Comparison of ENCODE assay signal across 8 mouse cellular contexts in genomic region chr2:30967352-30968327, GRCm38 (mm10). TPM values are rescaled to one million over a fixed set of nuclear protein-coding genes. Genes with fewer than 3 reads are reported as not detected.
DNase-seq lines count a peak whose midpoint lies in the region; ATAC-seq and TF ChIP-seq lines count a peak whose summit lies in the region.

TSS of gene Tor1a (minus strand) at chr2:30967933.

- no peaks in the 10 kb centered on the region for H3K27me3 ChIP-seq in embryonic facial prominence, embryonic 15.5 days
- H3K27me3 ChIP-seq in kidney, embryonic 14.5 days (ENCODE audit: control insufficient read depth, insufficient read depth, low read length): no peaks in the 10 kb centered on the region
- H3K27me3 ChIP-seq in limb, embryonic 15.5 days: no peaks in the 10 kb centered on the region

- H3K4me3 ChIP-seq in bone marrow, adult 2 months (replicated peaks; ENCODE audit: control insufficient read depth, low read depth, low read length): peak within 1 kb of the TSS; percentile 91
- H3K4me3 ChIP-seq in embryonic facial prominence, embryonic 15.5 days (replicated peaks): peak within 1 kb of the TSS; percentile 96
- peak within 1 kb of the TSS; percentile 96 for H3K4me3 ChIP-seq in kidney, embryonic 14.5 days (ENCODE audit: low read length)
- H3K4me3 ChIP-seq in limb, embryonic 15.5 days: peak within 1 kb of the TSS; percentile 93

- no peak for TF ChIP-seq CTCF in bone marrow, adult 2 months (IDR thresholded peaks at IDR 0.05; ENCODE audit: control insufficient read depth, insufficient read depth, low read length)

- peak within 1 kb of the TSS; percentile 91 for H3K27ac ChIP-seq in bone marrow, adult 2 months (ENCODE audit: control insufficient read depth, insufficient read depth, low read depth, low read length, poor library complexity)
- H3K27ac ChIP-seq in embryonic facial prominence, embryonic 15.5 days (replicated peaks): peak within 1 kb of the TSS; percentile 72
- H3K27ac ChIP-seq in kidney, embryonic 14.5 days (ENCODE audit: low read depth, low read length): peak within 1 kb of the TSS; percentile 34
- peak within 1 kb of the TSS; percentile 74 for H3K27ac ChIP-seq in limb, embryonic 15.5 days

- H3K9me3 ChIP-seq in embryonic facial prominence, embryonic 15.5 days (replicated peaks): no peaks in the 10 kb centered on the region
- H3K9me3 ChIP-seq in kidney, embryonic 14.5 days (ENCODE audit: control insufficient read depth, low read length): no peaks in the 10 kb centered on the region
- no peaks in the 10 kb centered on the region for H3K9me3 ChIP-seq in limb, embryonic 15.5 days

- peaks cover 3% of the 10 kb centered on the region; the same call in 1 of the 2 replicates for H3K4me1 ChIP-seq in bone marrow, adult 2 months (ENCODE audit: control insufficient read depth, insufficient read depth, low read length)
- H3K4me1 ChIP-seq in embryonic facial prominence, embryonic 15.5 days: peaks cover 19% of the 10 kb centered on the region
- H3K4me1 ChIP-seq in kidney, embryonic 14.5 days (ENCODE audit: control insufficient read depth, insufficient read depth, low read length): peaks cover 12% of the 10 kb centered on the region
- peaks cover 19% of the 10 kb centered on the region for H3K4me1 ChIP-seq in limb, embryonic 15.5 days

- 3% methylated on average over 59 of the region's 59 CpGs for WGBS in bone marrow, adult 2 months
- 2% methylated on average over 59 of the region's 59 CpGs for WGBS in embryonic facial prominence, embryonic 15.5 days
- 3% methylated on average over 53 of the region's 59 CpGs for WGBS in kidney, embryonic 14.5 days
- WGBS in limb, embryonic 15.5 days: 2% methylated on average over 59 of the region's 59 CpGs

- H3K4me2 ChIP-seq in embryonic facial prominence, embryonic 15.5 days (replicated peaks): peak within 1 kb of the TSS; percentile 83
- H3K4me2 ChIP-seq in kidney, embryonic 14.5 days (replicated peaks; ENCODE audit: low read depth, low read length): peak within 1 kb of the TSS; percentile 90
- peak within 1 kb of the TSS; percentile 88 for H3K4me2 ChIP-seq in limb, embryonic 15.5 days

- peak within 1 kb of the TSS; percentile 84 for H3K9ac ChIP-seq in embryonic facial prominence, embryonic 15.5 days
- H3K9ac ChIP-seq in kidney, embryonic 14.5 days (ENCODE audit: low read depth, low read length): peak within 1 kb of the TSS; percentile 83
- peak within 1 kb of the TSS; percentile 86 for H3K9ac ChIP-seq in limb, embryonic 15.5 days

- H3K36me3 ChIP-seq in embryonic facial prominence, embryonic 15.5 days: peaks cover 34% of the 10 kb centered on the region
- peaks cover 27% of the 10 kb centered on the region for H3K36me3 ChIP-seq in kidney, embryonic 14.5 days (ENCODE audit: control insufficient read depth, insufficient read depth, low read length)
- peaks cover 41% of the 10 kb centered on the region for H3K36me3 ChIP-seq in limb, embryonic 15.5 days

- TF ChIP-seq POLR2A in bone marrow, adult 2 months (IDR thresholded peaks at IDR 0.05; ENCODE audit: borderline replicate concordance, control insufficient read depth, low read depth, low read length): peak; percentile 73; the same call in 1 of the 2 replicates

- peak; percentile 89 for DNase-seq in 416B (ENCODE audit: low read depth)
- DNase-seq in heart, adult 9 months (ENCODE audit: low spot score in 2 of 2): peak; percentile 82 to 87
- DNase-seq in monocyte, adult 2 months (ENCODE audit: low read depth in 1 of 2, low spot score in 2 of 2): peak; percentile 52 to 70
- peak; percentile 88 to 89 for DNase-seq in spleen, postnatal 36 days (ENCODE audit: low spot score in 2 of 2)

- peak; percentile 90 for ATAC-seq in embryonic facial prominence, embryonic 15.5 days (ENCODE audit: insufficient number of reproducible peaks, low FRiP score, low TSS enrichment, low read depth)
- ATAC-seq in kidney, embryonic 14.5 days (ENCODE audit: low FRiP score, low TSS enrichment): peak; percentile 95
- ATAC-seq in limb, embryonic 15.5 days (ENCODE audit: insufficient number of reproducible peaks, low FRiP score, low TSS enrichment, low read depth): peak; percentile 91

RNA-seq across cellular contexts. Expression of gene Tor1a, which starts in this region (rescaled TPM):
- polyA plus RNA-seq in bone marrow, adult 2 months (2011; ENCODE audit: insufficient read depth, insufficient read length, low replicate concordance, missing spikeins): 14.7 and 35.0 TPM in 2 replicates
- polyA plus RNA-seq in embryonic facial prominence, embryonic 15.5 days (2015; fragmentation: Nextera tagmentation; extraction: Ambion mirVana): 79.1 and 84.7 TPM in 2 replicates
- polyA plus RNA-seq in kidney, embryonic 14.5 days (2014; fragmentation: Nextera tagmentation; extraction: Ambion mirVana): 71.8 and 80.6 TPM in 2 replicates
- 78.6 and 81.4 TPM in 2 replicates for polyA plus RNA-seq in limb, embryonic 15.5 days (2015; fragmentation: Nextera tagmentation; extraction: Ambion mirVana)

Comparison
In these comparisons a context has a peak if more than half of its experiments do, and no peak if none do; other contexts are left out.
1. Peak in every context shown above with its lines: DNase-seq, ATAC-seq, H3K4me3 ChIP-seq and H3K27ac ChIP-seq.
2. H3K27ac ChIP-seq: peak in every context shown above with its lines; median percentile 91 in bone marrow, adult 2 months; 74 in limb, embryonic 15.5 days; 72 in embryonic facial prominence, embryonic 15.5 days; 34 in kidney, embryonic 14.5 days.